Mouse (Mus musculus) heart, embryonic 16.5 days (tissue): ENCODE results near the gene Gm20388. TPM values are rescaled to one million over a fixed set of nuclear protein-coding genes. Genes with fewer than 3 reads are reported as not detected.

ENCODE experiments used
- ATAC-seq: fragments of 200-750 bp; cut with Nextera tagmentation; replicated peaks from 2 replicates; pipeline ENCODE4 v1.8.0; 2017; ENCODE audit warnings: moderate number of reproducible peaks; ENCODE audit not compliant: insufficient read depth, low FRiP score; ENCODE audit errors: extremely low read depth
- H3K27ac ChIP-seq: fragments of 300-500 bp; sonication (generic); 2 replicates; pipeline ENCODE4 v1.5.1; 2014; ENCODE audit warnings: mild to moderate bottlenecking, low read length, control low read depth, moderate library complexity
- H3K27me3 ChIP-seq: fragments of 300-500 bp; sonication (generic); 2 replicates; pipeline ENCODE4 v1.6.1; 2014; ENCODE audit warnings: low read length, mixed read lengths; ENCODE audit not compliant: control insufficient read depth, insufficient read depth
- H3K36me3 ChIP-seq: fragments of 300-500 bp; sonication (generic); 2 replicates; pipeline ENCODE4 v1.6.1; 2014; ENCODE audit not compliant: control insufficient read depth, insufficient read depth
- H3K4me1 ChIP-seq: fragments of 300-500 bp; sonication (generic); 2 replicates; pipeline ENCODE4 v1.6.1; 2014; ENCODE audit warnings: low read length, mixed read lengths; ENCODE audit not compliant: control insufficient read depth, insufficient read depth
- H3K4me2 ChIP-seq: fragments of 300-500 bp; sonication (generic); 2 replicates; pipeline ENCODE4 v1.6.1; 2014; ENCODE audit warnings: low read depth, mild to moderate bottlenecking, control low read depth, low read length
- H3K4me3 ChIP-seq: fragments of 300-500 bp; sonication (generic); 2 replicates; pipeline ENCODE4 v1.5.1; 2014; ENCODE audit warnings: mild to moderate bottlenecking, control low read depth, low read length
- H3K9ac ChIP-seq: fragments of 300-500 bp; sonication (generic); 2 replicates; pipeline ENCODE4 v1.6.1; 2014; ENCODE audit warnings: low read length, control low read depth
- H3K9me3 ChIP-seq: fragments of 300-500 bp; sonication (generic); replicated peaks from 2 replicates; pipeline ENCODE4 v1.6.1; 2016; ENCODE audit warnings: low read length; ENCODE audit not compliant: control insufficient read depth
- WGBS: fragments of 180-500 bp; shearing (Covaris S2); extraction: QIAGEN DNeasy Blood & Tissue Kit; methylation state at CpG from one replicate; pipeline ENCODE4 v1.1.7; 2014; 5-methylcytosine and 5-hydroxymethylcytosine counted together
- polyA plus RNA-seq: library from polyadenylated mRNA; unstranded; fragments of >200 nt; fragmentation: Nextera tagmentation; extraction: Ambion mirVana; gene quantifications from 2 replicates; pipeline ENCODE4 v1.2.1, GENCODE M21; 2015

The Gm20388 gene
- polyA plus RNA-seq, 1 experiment from 2014 or later, result 4.5 TPM

- Histone ChIP-seq H3K27ac (peak overlapping the region; percentile 53), H3K9me3 (no peaks in the 10 kb centered on the region), H3K4me1 (no peaks in the 10 kb centered on the region; the same call in 1 of the 2 replicates), H3K36me3 (no peaks in the 10 kb centered on the region), H3K9ac (no peak overlapping the region), H3K4me3 (no peak overlapping the region), H3K4me2 (no peak overlapping the region), H3K27me3 (no peaks in the 10 kb centered on the region)
- WGBS, result 72% methylated on average over 8 of the region's 8 CpGs
- no peak for ATAC-seq
These were observed 2010.9 kb downstream of the Gm20388 start for GRCm38 (mm10) chr8:121921582-121921981.

GRCm38 (mm10) chr8:121922101-121922500 is 2011.5 kb downstream of the Gm20388 start:
- ATAC-seq, result peak; percentile 46; the same call in 1 of the 2 replicates

GRCm38 (mm10) chr8:121924681-121925080 is 2014.0 kb downstream of the Gm20388 start:
- no peaks in the 10 kb centered on the region for H3K9me3 ChIP-seq
- H3K27me3 ChIP-seq, result no peaks in the 10 kb centered on the region
- 73% methylated on average over 5 of the region's 5 CpGs for WGBS
- no peak overlapping the region for H3K27ac ChIP-seq
- no peak for ATAC-seq
- H3K36me3 ChIP-seq, result no peaks in the 10 kb centered on the region
- H3K9ac ChIP-seq, result no peak overlapping the region
- H3K4me3 ChIP-seq, result no peak overlapping the region
- H3K4me2 ChIP-seq, result no peak overlapping the region
- no peaks in the 10 kb centered on the region; the same call in 1 of the 2 replicates for H3K4me1 ChIP-seq

More at GRCm38 (mm10) chr8:121922101-121922500, 2011.5 kb downstream of the Gm20388 start:
- 49% methylated on average over 8 of the region's 8 CpGs for WGBS
- H3K4me3 ChIP-seq, result no peak overlapping the region
- H3K36me3 ChIP-seq, result no peaks in the 10 kb centered on the region
- H3K27me3 ChIP-seq, result no peaks in the 10 kb centered on the region
- no peak overlapping the region for H3K9ac ChIP-seq
- no peaks in the 10 kb centered on the region; the same call in 1 of the 2 replicates for H3K4me1 ChIP-seq
- no peaks in the 10 kb centered on the region for H3K9me3 ChIP-seq
- H3K4me2 ChIP-seq, result no peak overlapping the region
- H3K27ac ChIP-seq, result peak overlapping the region; percentile 53

GRCm38 (mm10) chr8:121925624-121926023 is 2015.0 kb downstream of the Gm20388 start:
- Histone ChIP-seq H3K4me2 (no peak overlapping the region), H3K9ac (no peak overlapping the region), H3K36me3 (no peaks in the 10 kb centered on the region), H3K27me3 (no peaks in the 10 kb centered on the region), H3K27ac (no peak overlapping the region), H3K4me1 (no peaks in the 10 kb centered on the region; the same call in 1 of the 2 replicates), H3K4me3 (no peak overlapping the region), H3K9me3 (no peaks in the 10 kb centered on the region)
- WGBS, result 29% methylated on average over 10 of the region's 10 CpGs
- no peak for ATAC-seq

- ATAC-seq, result no peak
- Histone ChIP-seq H3K4me2 (no peak overlapping the region), H3K4me1 (no peaks in the 10 kb centered on the region; the same call in 1 of the 2 replicates), H3K9me3 (no peaks in the 10 kb centered on the region), H3K27me3 (no peaks in the 10 kb centered on the region), H3K27ac (no peak overlapping the region), H3K9ac (no peak overlapping the region), H3K36me3 (no peaks in the 10 kb centered on the region), H3K4me3 (no peak overlapping the region)
- WGBS, result 56% methylated on average over 8 of the region's 8 CpGs
These were observed 2015.6 kb downstream of the Gm20388 start for GRCm38 (mm10) chr8:121926266-121926665.

- H3K4me3 ChIP-seq, result no peak overlapping the region
- H3K9me3 ChIP-seq, result no peaks in the 10 kb centered on the region
- no peak overlapping the region for H3K27ac ChIP-seq
- H3K4me2 ChIP-seq, result no peak overlapping the region
- no peak for ATAC-seq
- no peaks in the 10 kb centered on the region for H3K4me1 ChIP-seq
- no peaks in the 10 kb centered on the region for H3K36me3 ChIP-seq
- 35% methylated on average over 8 of the region's 8 CpGs for WGBS
- H3K9ac ChIP-seq, result no peak overlapping the region
- no peaks in the 10 kb centered on the region for H3K27me3 ChIP-seq
These were observed 2016.7 kb downstream of the Gm20388 start for GRCm38 (mm10) chr8:121927316-121927715.

- Histone ChIP-seq H3K36me3 (no peaks in the 10 kb centered on the region), H3K9me3 (no peaks in the 10 kb centered on the region), H3K4me3 (no peak overlapping the region), H3K27ac (no peak overlapping the region), H3K9ac (no peak overlapping the region), H3K4me2 (no peak overlapping the region), H3K27me3 (no peaks in the 10 kb centered on the region), H3K4me1 (peaks cover 3% of the 10 kb centered on the region)
- 73% methylated on average over 4 of the region's 4 CpGs for WGBS
- ATAC-seq, result no peak
These were observed 2019.4 kb downstream of the Gm20388 start for GRCm38 (mm10) chr8:121930047-121930446.

GRCm38 (mm10) chr8:121931571-121931970 is 2020.9 kb downstream of the Gm20388 start:
- Histone ChIP-seq H3K9me3 (no peaks in the 10 kb centered on the region), H3K4me1 (peaks cover 7% of the 10 kb centered on the region), H3K27me3 (no peaks in the 10 kb centered on the region), H3K36me3 (no peaks in the 10 kb centered on the region), H3K27ac (no peak overlapping the region), H3K4me3 (no peak overlapping the region), H3K4me2 (no peak overlapping the region), H3K9ac (no peak overlapping the region)
- no peak for ATAC-seq
- 79% methylated on average over 7 of the region's 7 CpGs for WGBS

- Histone ChIP-seq H3K4me2 (no peak overlapping the region), H3K36me3 (no peaks in the 10 kb centered on the region), H3K4me1 (peaks cover 7% of the 10 kb centered on the region), H3K27me3 (no peaks in the 10 kb centered on the region), H3K4me3 (no peak overlapping the region), H3K27ac (no peak overlapping the region), H3K9ac (no peak overlapping the region), H3K9me3 (no peaks in the 10 kb centered on the region)
- no peak for ATAC-seq
- WGBS, result 60% methylated on average over 12 of the region's 12 CpGs
These were observed 2021.5 kb downstream of the Gm20388 start for GRCm38 (mm10) chr8:121932026-121932667.
